Mouse (Mus musculus): ENCODE data around the gene Ccr9.

DNA sequence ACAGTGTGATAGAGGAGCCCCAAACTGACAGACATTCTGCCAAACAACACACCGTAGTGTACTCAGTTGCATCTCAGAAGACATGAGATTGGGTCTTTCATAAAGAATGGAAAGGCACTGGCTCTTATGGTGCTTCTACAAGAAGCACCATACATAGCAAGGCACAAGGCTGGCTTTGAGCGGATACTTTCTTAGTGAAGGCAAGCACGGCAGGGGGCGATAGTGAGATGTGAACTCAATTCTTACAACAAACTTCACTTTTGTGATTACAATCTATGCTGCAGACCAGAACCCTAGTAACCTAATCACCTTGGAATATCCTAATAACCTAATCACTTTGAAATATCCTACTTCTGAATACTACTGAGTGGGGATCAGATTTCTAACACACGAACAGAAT is 12.6 kb upstream of the Ccr9 start:
- peak; percentile 56 for TF ChIP-seq CTCF (conservative IDR thresholded peaks at IDR 0.05; ENCODE audit: insufficient read depth, insufficient read length, low read depth, low read length)
- no peak for TF ChIP-seq POLR2A (IDR thresholded peaks at IDR 0.05; ENCODE audit: low read depth, low read length)

Measured in kidney, adult 2 months (tissue).